Mouse (Mus musculus) liver, embryonic 13.5 days (tissue): ENCODE data around the gene Cd72. TPM values are rescaled to one million over a fixed set of nuclear protein-coding genes. Genes with fewer than 3 reads are reported as not detected.
A peak's percentile ranks its signal among the peaks of the same experiment; 100 is the strongest.

Experiments used
- ATAC-seq: fragments of 200-750 bp; cut with Nextera tagmentation; 2 replicates; pipeline ENCODE4 v1.8.0; 2017; ENCODE audit warnings: low read depth, mild to moderate bottlenecking, moderate number of reproducible peaks, moderate library complexity
- DNase-seq: peaks from one replicate; pipeline ENCODE4 v3.0.0; 2022
- H3K27ac ChIP-seq: fragments of 300-500 bp; sonication (generic); 2 replicates; pipeline ENCODE4 v1.5.1; 2015; ENCODE audit warnings: moderate library complexity, mild to moderate bottlenecking, inconsistent platforms
- H3K27me3 ChIP-seq: fragments of 300-500 bp; sonication (generic); 2 replicates; pipeline ENCODE4 v1.6.1; 2015; ENCODE audit warnings: mild to moderate bottlenecking, inconsistent platforms
- H3K36me3 ChIP-seq: fragments of 300-500 bp; sonication (generic); 2 replicates; pipeline ENCODE4 v1.6.1; 2015; ENCODE audit warnings: mild to moderate bottlenecking, inconsistent platforms
- H3K4me1 ChIP-seq: fragments of 300-500 bp; sonication (generic); replicated peaks from 2 replicates; pipeline ENCODE4 v1.6.1; 2015; ENCODE audit warnings: inconsistent platforms
- H3K4me2 ChIP-seq: fragments of 300-500 bp; sonication (generic); 2 replicates; pipeline ENCODE4 v1.6.1; 2015; ENCODE audit warnings: inconsistent platforms, mild to moderate bottlenecking, moderate library complexity
- H3K4me3 ChIP-seq: fragments of 300-500 bp; sonication (generic); replicated peaks from 2 replicates; pipeline ENCODE4 v1.5.1; 2015; ENCODE audit warnings: mild to moderate bottlenecking, inconsistent platforms
- H3K9ac ChIP-seq: fragments of 300-500 bp; sonication (generic); 2 replicates; pipeline ENCODE4 v1.6.1; 2015; ENCODE audit warnings: mild to moderate bottlenecking, inconsistent platforms
- H3K9me3 ChIP-seq: fragments of 300-500 bp; sonication (generic); replicated peaks from 2 replicates; pipeline ENCODE4 v1.6.1; 2016; ENCODE audit warnings: inconsistent platforms
- WGBS: fragments of 180-500 bp; shearing (Covaris S2); methylation state at CpG from one replicate; pipeline ENCODE4 v1.1.7; 2015; ENCODE audit not compliant: insufficient replicate concordance; 5-methylcytosine and 5-hydroxymethylcytosine counted together
- polyA plus RNA-seq: library from polyadenylated mRNA; unstranded; fragments of >200 nt; fragmentation: Nextera tagmentation; extraction: Ambion mirVana; gene quantifications from 2 replicates; pipeline ENCODE4 v1.2.1, GENCODE M21; 2015

Gene Cd72
- polyA plus RNA-seq, 1 experiment from 2014 or later: 0.70 TPM

DNA sequence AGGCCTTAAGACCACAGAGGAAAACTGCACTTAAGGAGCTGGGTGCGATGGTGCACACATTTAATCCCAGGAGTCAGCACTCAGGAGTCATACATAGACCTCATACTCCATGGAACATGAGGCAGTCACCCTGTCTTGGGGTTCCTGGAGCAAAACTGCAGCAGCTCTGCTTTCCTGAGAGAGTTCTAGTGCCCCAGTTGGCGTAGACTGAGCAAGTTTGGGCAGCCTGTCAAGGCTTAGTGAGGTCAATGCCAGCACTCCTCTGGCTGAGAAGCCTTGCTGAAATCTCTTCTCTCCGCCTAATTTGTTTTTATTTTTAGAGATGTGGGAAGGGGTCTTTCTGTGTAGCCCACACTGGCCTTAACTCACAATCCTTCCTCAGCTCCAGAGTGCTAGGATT lies 5.9 kb downstream of the Cd72 start:
- Histone ChIP-seq H3K36me3 (peaks cover 20% of the 10 kb centered on the region), H3K27me3 (peaks cover 43% of the 10 kb centered on the region), H3K9ac (no peak overlapping the region), H3K27ac (no peak overlapping the region), H3K4me1 (peaks cover 5% of the 10 kb centered on the region), H3K9me3 (no peaks in the 10 kb centered on the region), H3K4me2 (no peak overlapping the region), H3K4me3 (no peak overlapping the region)
- DNase-seq (no peak), ATAC-seq (no peak)
- WGBS: 67% methylated on average over 3 of the region's 3 CpGs

- Histone ChIP-seq H3K4me2 (no peak overlapping the region), H3K4me1 (peaks cover 18% of the 10 kb centered on the region), H3K27me3 (peaks cover 39% of the 10 kb centered on the region), H3K9me3 (no peaks in the 10 kb centered on the region), H3K4me3 (no peak overlapping the region), H3K9ac (no peak overlapping the region), H3K36me3 (peaks cover 20% of the 10 kb centered on the region), H3K27ac (no peak overlapping the region)
- DNase-seq (no peak), ATAC-seq (no peak)
- WGBS: 84% methylated on average over 13 of the region's 13 CpGs
Observed at GRCm38 (mm10) chr4:43447251-43447650, 7.2 kb downstream of the Cd72 start.

DNA sequence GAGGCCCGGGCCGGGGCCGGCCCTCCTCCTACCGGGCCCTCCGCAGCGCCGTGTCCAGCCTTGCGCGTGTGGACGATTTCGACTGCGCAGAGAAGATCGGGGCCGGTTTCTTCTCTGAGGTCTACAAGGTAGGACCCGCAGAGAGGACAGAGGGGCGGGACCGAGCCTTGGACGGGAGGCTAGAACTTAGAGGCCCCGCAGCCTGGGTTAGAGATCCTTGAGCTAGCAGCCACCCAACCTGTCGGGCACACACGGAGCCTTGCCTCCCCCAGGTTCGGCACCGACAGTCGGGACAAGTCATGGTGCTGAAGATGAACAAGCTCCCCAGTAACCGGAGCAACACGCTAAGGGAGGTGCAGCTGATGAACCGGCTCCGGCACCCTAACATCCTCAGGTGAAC lies 10.9 kb downstream of the Cd72 start:
- peaks cover 28% of the 10 kb centered on the region for H3K27me3 ChIP-seq
- H3K27ac ChIP-seq: no peak overlapping the region
- peaks cover 19% of the 10 kb centered on the region for H3K4me1 ChIP-seq
- no peaks in the 10 kb centered on the region for H3K9me3 ChIP-seq
- DNase-seq (no peak), ATAC-seq (no peak; the same call in 1 of the 2 replicates)
- 4% methylated on average over 28 of the region's 28 CpGs for WGBS
- H3K4me3 ChIP-seq: peak overlapping the region; percentile 74
- peak overlapping the region; percentile 79 for H3K9ac ChIP-seq
- peaks cover 20% of the 10 kb centered on the region for H3K36me3 ChIP-seq
- H3K4me2 ChIP-seq: peak overlapping the region; percentile 98

GRCm38 (mm10) chr4:43442456-43443361 lies 11.7 kb downstream of the Cd72 start:
- Histone ChIP-seq H3K4me3 (peak overlapping the region; percentile 74), H3K27me3 (peaks cover 28% of the 10 kb centered on the region), H3K27ac (peak overlapping the region; percentile 67), H3K9ac (peak overlapping the region; percentile 79), H3K4me2 (peak overlapping the region; percentile 98), H3K9me3 (no peaks in the 10 kb centered on the region), H3K36me3 (peaks cover 20% of the 10 kb centered on the region), H3K4me1 (peaks cover 19% of the 10 kb centered on the region)
- under 1% methylated on average over 87 of the region's 88 CpGs for whole genome bisulfite sequencing
- DNase-seq (peak; percentile 65), ATAC-seq (peak; percentile 63)

DNA sequence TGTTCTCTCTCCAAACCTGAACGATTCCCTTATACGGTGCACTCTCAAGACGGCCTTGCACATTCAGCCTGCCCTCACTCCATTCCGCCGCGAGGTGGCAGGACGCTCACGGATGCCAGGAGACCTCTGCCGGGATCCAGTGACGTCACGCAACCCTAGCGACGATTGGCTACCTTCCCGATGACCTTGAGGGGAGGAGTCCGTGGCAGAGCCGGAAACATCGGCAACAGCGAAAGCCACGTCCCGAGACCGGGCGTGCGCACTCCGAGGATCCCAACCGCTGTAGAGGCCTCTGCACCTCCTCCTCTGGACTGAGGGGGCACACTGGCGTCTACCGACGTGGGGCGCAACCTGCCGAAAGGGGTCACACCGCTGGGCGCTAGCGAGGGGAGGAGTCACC lies 12.4 kb downstream of the Cd72 start:
- H3K4me1 ChIP-seq: peaks cover 19% of the 10 kb centered on the region
- H3K4me2 ChIP-seq: peak overlapping the region; percentile 98
- H3K27me3 ChIP-seq: peaks cover 28% of the 10 kb centered on the region
- ATAC-seq: peak; percentile 90
- WGBS: under 1% methylated on average over 33 of the region's 33 CpGs
- no peaks in the 10 kb centered on the region for H3K9me3 ChIP-seq
- H3K9ac ChIP-seq: peak overlapping the region; percentile 79
- H3K4me3 ChIP-seq: peak overlapping the region; percentile 74
- peaks cover 14% of the 10 kb centered on the region for H3K36me3 ChIP-seq
- H3K27ac ChIP-seq: peak overlapping the region; percentile 67
- peak; percentile 96 for DNase-seq

GRCm38 (mm10) chr4:43441639-43442038 lies 12.8 kb downstream of the Cd72 start, which contains the start of gene Tesk1:
Gene Tesk1 (plus strand): TSS chr4:43441939.
- peak within 1 kb of the TSS; percentile 79 for H3K9ac ChIP-seq
- peak within 1 kb of the TSS; percentile 98 for H3K4me2 ChIP-seq
- no peak for ATAC-seq
- H3K4me1 ChIP-seq: peaks cover 19% of the 10 kb centered on the region
- H3K27me3 ChIP-seq: peaks cover 28% of the 10 kb centered on the region
- no peaks in the 10 kb centered on the region for H3K9me3 ChIP-seq
- H3K4me3 ChIP-seq: peak within 1 kb of the TSS; percentile 74
- WGBS: 22% methylated on average over 4 of the region's 4 CpGs
- H3K36me3 ChIP-seq: peaks cover 10% of the 10 kb centered on the region
- H3K27ac ChIP-seq: peak within 1 kb of the TSS; percentile 67
- DNase-seq: no peak

- ATAC-seq (no peak), DNase-seq (no peak)
- Histone ChIP-seq H3K4me1 (0 out of 2 replicates have a peak, but pooled peaks cover 3% of the 10 kb centered on the region), H3K36me3 (no peaks in the 10 kb centered on the region), H3K4me2 (no peak overlapping the region), H3K27ac (no peak overlapping the region), H3K27me3 (peaks cover 30% of the 10 kb centered on the region), H3K4me3 (no peak overlapping the region), H3K9me3 (no peaks in the 10 kb centered on the region), H3K9ac (no peak overlapping the region)
- 81% methylated on average over 1 of the region's 1 CpGs for WGBS
Observed at GRCm38 (mm10) chr4:43432832-43433231, 21.6 kb downstream of the Cd72 start.

DNA sequence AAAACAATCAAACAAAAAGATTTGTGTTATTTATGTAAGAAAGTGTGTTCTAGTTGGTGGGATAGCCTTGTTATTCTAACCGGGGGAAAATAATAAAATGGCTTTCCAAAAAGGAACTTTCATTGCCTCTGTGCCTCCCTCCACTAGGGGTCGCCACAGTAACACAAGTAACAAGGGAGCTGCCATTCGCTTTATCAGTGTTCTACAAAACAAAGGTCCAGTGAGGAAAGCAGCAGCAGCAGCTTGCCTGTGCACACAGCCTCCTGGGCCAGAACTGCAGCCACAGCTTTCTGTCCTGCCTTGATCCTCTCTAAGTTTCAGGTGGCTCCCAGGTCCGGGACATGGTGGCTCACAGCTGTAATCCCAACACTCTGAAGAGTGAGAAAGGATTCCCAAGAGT lies 22.7 kb downstream of the Cd72 start:
- Histone ChIP-seq H3K4me1 (0 out of 2 replicates have a peak, but pooled peaks cover 6% of the 10 kb centered on the region), H3K27ac (no peak overlapping the region), H3K36me3 (no peaks in the 10 kb centered on the region), H3K9ac (no peak overlapping the region), H3K9me3 (no peaks in the 10 kb centered on the region), H3K27me3 (peaks cover 41% of the 10 kb centered on the region), H3K4me3 (no peak overlapping the region), H3K4me2 (no peak overlapping the region)
- DNase-seq (peak; percentile 57), ATAC-seq (no peak)
- 5% methylated on average over 4 of the region's 4 CpGs for WGBS

GRCm38 (mm10) chr4:43428946-43429345 lies 25.5 kb downstream of the Cd72 start, which contains the start of gene Fam166b:
Gene Fam166b (minus strand): TSS chr4:43429134.
- no peak within 1 kb of the TSS for H3K4me3 ChIP-seq
- H3K9ac ChIP-seq: no peak within 1 kb of the TSS
- 0 out of 2 replicates have a peak within 1 kb of the TSS, but pooled peaks have one; percentile 19 for H3K4me2 ChIP-seq
- H3K27ac ChIP-seq: no peak within 1 kb of the TSS
- H3K4me1 ChIP-seq: peaks cover 16% of the 10 kb centered on the region
- 18% methylated on average over 10 of the region's 10 CpGs for WGBS
- peaks cover 69% of the 10 kb centered on the region for H3K27me3 ChIP-seq
- no peaks in the 10 kb centered on the region for H3K36me3 ChIP-seq
- DNase-seq (no peak), ATAC-seq (no peak)
- no peaks in the 10 kb centered on the region for H3K9me3 ChIP-seq

GRCm38 (mm10) chr4:43428180-43428861 lies 26.1 kb downstream of the Cd72 start:
- Histone ChIP-seq H3K36me3 (no peaks in the 10 kb centered on the region), H3K4me2 (no peak overlapping the region), H3K4me3 (no peak overlapping the region), H3K9me3 (no peaks in the 10 kb centered on the region), H3K4me1 (peaks cover 16% of the 10 kb centered on the region), H3K27ac (no peak overlapping the region), H3K27me3 (peaks cover 74% of the 10 kb centered on the region), H3K9ac (no peak overlapping the region)
- 24% methylated on average over 16 of the region's 16 CpGs for WGBS
- 0 out of 2 replicates have a peak, but pooled peaks have one; percentile 17 for ATAC-seq
- no peak for DNase-seq

- 13% methylated on average over 23 of the region's 23 CpGs for WGBS
- no peak for DNase-seq
- H3K4me3 ChIP-seq: no peak overlapping the region
Observed at GRCm38 (mm10) chr4:43427501-43428179, 26.8 kb downstream of the Cd72 start.

More at GRCm38 (mm10) chr4:43427501-43428179, 26.8 kb downstream of the Cd72 start:
- Histone ChIP-seq H3K27ac (no peak overlapping the region), H3K4me2 (no peak overlapping the region), H3K36me3 (0 out of 2 replicates have a peak, but pooled peaks cover 4% of the 10 kb centered on the region), H3K9ac (no peak overlapping the region), H3K4me1 (peaks cover 16% of the 10 kb centered on the region), H3K27me3 (peaks cover 79% of the 10 kb centered on the region), H3K9me3 (no peaks in the 10 kb centered on the region)
- ATAC-seq: no peak
